ENCODE assay signal across 8 mouse cellular contexts in the genomic region with DNA sequence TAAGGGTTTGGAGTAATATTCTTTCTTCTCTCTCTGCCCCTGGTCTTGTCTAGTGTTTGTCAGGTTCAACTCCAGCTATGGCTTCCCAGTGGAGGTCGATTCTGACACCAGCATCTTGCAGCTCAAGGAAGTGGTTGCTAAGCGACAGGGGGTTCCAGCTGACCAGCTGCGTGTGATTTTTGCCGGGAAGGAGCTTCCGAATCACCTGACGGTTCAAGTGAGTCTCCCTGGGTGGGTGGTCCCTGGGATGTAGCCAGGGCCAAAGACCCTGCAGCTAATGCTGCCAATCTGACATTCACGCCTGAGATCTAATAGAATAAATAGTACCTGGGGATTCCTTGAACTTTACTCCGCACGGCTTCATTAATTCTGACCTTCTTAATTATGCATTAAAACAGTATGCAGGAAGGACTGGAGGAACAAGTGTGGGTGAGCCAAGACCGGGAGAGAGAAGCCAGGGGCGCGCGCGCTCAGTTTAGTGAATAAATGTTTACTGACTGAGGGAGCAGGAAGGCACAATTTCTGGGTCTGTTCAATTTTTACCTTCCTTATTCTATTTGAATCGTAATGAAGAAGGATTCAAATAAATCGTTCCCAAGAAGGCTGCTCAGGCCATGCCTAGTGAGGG.
A peak's percentile ranks its signal among the peaks of the same experiment; 100 is the strongest.
DNase-seq lines count a peak whose midpoint lies in the region; ATAC-seq and TF ChIP-seq lines count a peak whose summit lies in the region.
"Had no signal": no experiment of that assay in that cellular context is flagged by ENCODE, and none has a peak within 500 bp of the region (broad histone marks: within the 10 kb centered on the region; RNA-seq: fewer than 3 reads in every experiment).

No protein-coding gene starts in this region.

- H3K4me2 ChIP-seq in embryonic facial prominence, embryonic 15.5 days (replicated peaks): peak overlapping the region; percentile 32
- H3K4me2 ChIP-seq in stomach, embryonic 14.5 days (replicated peaks; ENCODE audit: low read depth, low read length): peak overlapping the region; percentile 28
- H3K4me2 ChIP-seq: liver, embryonic 15.5 days had no signal

- H3K9ac ChIP-seq in embryonic facial prominence, embryonic 15.5 days: no peak overlapping the region
- H3K9ac ChIP-seq in stomach, embryonic 14.5 days (replicated peaks; ENCODE audit: low read depth, low read length): no peak overlapping the region
- H3K9ac ChIP-seq: liver, embryonic 15.5 days had no signal

- peak; percentile 25 for DNase-seq in lung, adult 2 months
- no peak for DNase-seq in lung, postnatal 25 days (ENCODE audit: low spot score)
- peak; percentile 27 for DNase-seq in kidney, postnatal 10 days
- no peak for DNase-seq in gastrocnemius, adult 8-10 months (ENCODE audit: low spot score in 2 of 2)

- no peak overlapping the region for H3K4me3 ChIP-seq in lung, adult 2 months (replicated peaks; ENCODE audit: extremely low read depth, low read depth, low read length)
- H3K4me3 ChIP-seq in embryonic facial prominence, embryonic 15.5 days (replicated peaks): no peak overlapping the region
- H3K4me3 ChIP-seq in stomach, embryonic 14.5 days (ENCODE audit: low read depth, low read length): no peak overlapping the region
- H3K4me3 ChIP-seq: liver, embryonic 15.5 days had no signal

- TF ChIP-seq CTCF in lung, adult 2 months (IDR thresholded peaks at IDR 0.05; ENCODE audit: insufficient read depth, low read length): no peak

- H3K36me3 ChIP-seq in embryonic facial prominence, embryonic 15.5 days: no peaks in the 10 kb centered on the region
- H3K36me3 ChIP-seq in stomach, embryonic 14.5 days (ENCODE audit: control insufficient read depth, insufficient read depth, low read length): no peaks in the 10 kb centered on the region
- H3K36me3 ChIP-seq: liver, embryonic 15.5 days had no signal

- no peak for ATAC-seq in embryonic facial prominence, embryonic 15.5 days (ENCODE audit: insufficient number of reproducible peaks, low FRiP score, low TSS enrichment, low read depth)
- peak; percentile 18; the same call in 1 of the 2 replicates for ATAC-seq in stomach, embryonic 14.5 days (ENCODE audit: insufficient number of reproducible peaks, insufficient read depth, low FRiP score, low read depth)
- no peak for ATAC-seq in activated CD4-positive, CD25-positive, alpha-beta regulatory T cell, adult 4 months

- no peaks in the 10 kb centered on the region for H3K9me3 ChIP-seq in embryonic facial prominence, embryonic 15.5 days (replicated peaks)
- no peaks in the 10 kb centered on the region for H3K9me3 ChIP-seq in stomach, embryonic 14.5 days (ENCODE audit: control insufficient read depth, low read depth, low read length)
- H3K9me3 ChIP-seq: liver, embryonic 15.5 days had no signal

- WGBS in lung, adult 2 months: 23% methylated on average over 16 of the region's 16 CpGs
- 9% methylated on average over 16 of the region's 16 CpGs for WGBS in embryonic facial prominence, embryonic 15.5 days
- WGBS in stomach, embryonic 14.5 days: 8% methylated on average over 16 of the region's 16 CpGs

- no peak for TF ChIP-seq POLR2A in lung, adult 2 months (IDR thresholded peaks at IDR 0.05; ENCODE audit: borderline replicate concordance, extremely low read depth, low read depth, low read length)

- no peaks in the 10 kb centered on the region for H3K27me3 ChIP-seq in embryonic facial prominence, embryonic 15.5 days
- H3K27me3 ChIP-seq in stomach, embryonic 14.5 days (ENCODE audit: control insufficient read depth, insufficient read depth, low read length): no peaks in the 10 kb centered on the region

- no peak overlapping the region for H3K27ac ChIP-seq in embryonic facial prominence, embryonic 15.5 days (replicated peaks)
- no peak overlapping the region for H3K27ac ChIP-seq in stomach, embryonic 14.5 days (ENCODE audit: low read length)
- H3K27ac ChIP-seq: liver, embryonic 15.5 days had no signal

- no peaks in the 10 kb centered on the region for H3K4me1 ChIP-seq in lung, adult 2 months (ENCODE audit: control insufficient read depth, insufficient read depth, low read length)
- H3K4me1 ChIP-seq in embryonic facial prominence, embryonic 15.5 days: peaks cover 12% of the 10 kb centered on the region
- 0 out of 2 replicates have a peak, but pooled peaks cover 4% of the 10 kb centered on the region for H3K4me1 ChIP-seq in stomach, embryonic 14.5 days (ENCODE audit: control insufficient read depth, insufficient read depth, low read length)
- H3K4me1 ChIP-seq: liver, embryonic 15.5 days had no signal

Comparison
In these comparisons a context has a peak if more than half of its experiments do, and no peak if none do; other contexts are left out.
1. DNase-seq: peak in lung, adult 2 months (single experiment) and kidney, postnatal 10 days (single experiment); none in lung, postnatal 25 days (single experiment) and gastrocnemius, adult 8-10 months (0 of 2).